In genomic region chr3:37748002-37748733, GRCm38 (mm10) we compare ENCODE assay signal across 9 mouse cellular contexts. TPM values are rescaled to one million over a fixed set of nuclear protein-coding genes. Genes with fewer than 3 reads are reported as not detected.
A peak's percentile ranks its signal among the peaks of the same experiment; 100 is the strongest.
DNase-seq lines count a peak whose midpoint lies in the region; ATAC-seq and TF ChIP-seq lines count a peak whose summit lies in the region.
"Had no signal": no experiment of that assay in that cellular context is flagged by ENCODE, and none has a peak within 500 bp of the region (broad histone marks: within the 10 kb centered on the region; RNA-seq: fewer than 3 reads in every experiment).

No protein-coding gene starts in this region.

- no peaks in the 10 kb centered on the region for H3K36me3 ChIP-seq in embryonic facial prominence, embryonic 15.5 days
- H3K36me3 ChIP-seq in limb, embryonic 14.5 days (ENCODE audit: control insufficient read depth, insufficient read depth, low read length), result no peaks in the 10 kb centered on the region
- H3K36me3 ChIP-seq: neural tube, embryonic 12.5 days had no signal

- no peak overlapping the region for H3K4me2 ChIP-seq in embryonic facial prominence, embryonic 15.5 days (replicated peaks)
- H3K4me2 ChIP-seq in limb, embryonic 14.5 days (replicated peaks; ENCODE audit: low read depth, low read length, severe bottlenecking), result no peak overlapping the region
- H3K4me2 ChIP-seq: neural tube, embryonic 12.5 days had no signal

- no peak overlapping the region for H3K4me3 ChIP-seq in embryonic facial prominence, embryonic 15.5 days (replicated peaks)
- no peak overlapping the region for H3K4me3 ChIP-seq in limb, embryonic 14.5 days (replicated peaks; ENCODE audit: low read length)
- H3K4me3 ChIP-seq: neural tube, embryonic 12.5 days had no signal

- peaks cover 11% of the 10 kb centered on the region for H3K4me1 ChIP-seq in embryonic facial prominence, embryonic 15.5 days
- no peaks in the 10 kb centered on the region for H3K4me1 ChIP-seq in limb, embryonic 14.5 days (ENCODE audit: control insufficient read depth, insufficient read depth, low read length)
- H3K4me1 ChIP-seq: neural tube, embryonic 12.5 days had no signal

- no peaks in the 10 kb centered on the region for H3K27me3 ChIP-seq in embryonic facial prominence, embryonic 15.5 days
- no peaks in the 10 kb centered on the region for H3K27me3 ChIP-seq in limb, embryonic 14.5 days (ENCODE audit: control insufficient read depth, insufficient read depth, low read length)
- H3K27me3 ChIP-seq: neural tube, embryonic 12.5 days had no signal

- no peak overlapping the region for H3K27ac ChIP-seq in embryonic facial prominence, embryonic 15.5 days (replicated peaks)
- H3K27ac ChIP-seq in limb, embryonic 14.5 days (replicated peaks; ENCODE audit: low read depth, low read length), result no peak overlapping the region
- H3K27ac ChIP-seq: neural tube, embryonic 12.5 days had no signal

- TF ChIP-seq POLR2A in limb, embryonic 14.5 days (IDR thresholded peaks at IDR 0.05; ENCODE audit: borderline replicate concordance, extremely low read depth, insufficient read depth, insufficient read length), result no peak

- H3K9ac ChIP-seq in embryonic facial prominence, embryonic 15.5 days, result no peak overlapping the region
- no peak overlapping the region for H3K9ac ChIP-seq in limb, embryonic 14.5 days (ENCODE audit: low read depth, low read length, severe bottlenecking)
- H3K9ac ChIP-seq: neural tube, embryonic 12.5 days had no signal

- no peaks in the 10 kb centered on the region for H3K9me3 ChIP-seq in embryonic facial prominence, embryonic 15.5 days (replicated peaks)
- no peaks in the 10 kb centered on the region for H3K9me3 ChIP-seq in limb, embryonic 14.5 days (ENCODE audit: control insufficient read depth, low read length)
- H3K9me3 ChIP-seq: neural tube, embryonic 12.5 days had no signal

- ATAC-seq in embryonic facial prominence, embryonic 15.5 days (ENCODE audit: insufficient number of reproducible peaks, low FRiP score, low TSS enrichment, low read depth), result peak; percentile 77; the same call in 1 of the 2 replicates
- ATAC-seq in limb, embryonic 14.5 days (ENCODE audit: low FRiP score, low read depth), result no peak

- peak; percentile 37 to 42 for DNase-seq in left cerebral cortex, postnatal 14 days (ENCODE audit: low spot score in 2 of 2)
- DNase-seq in left cerebral cortex, adult 18-20 months (ENCODE audit: low spot score in 2 of 2), result no peak
- DNase-seq in limb, embryonic 14.5 days (ENCODE audit: low spot score), result peak; percentile 59
- peak; percentile 52 for DNase-seq in naive thymus-derived CD4-positive, alpha-beta T cell, adult 2 months (ENCODE audit: low read depth)
- DNase-seq in retina, postnatal 1 day, result no peak
- no peak for DNase-seq in ovary, postnatal 36 days (ENCODE audit: low spot score)
- DNase-seq in cerebellum, postnatal 4 days (ENCODE audit: low spot score in 2 of 2), result no peak

- intact Hi-C loops in left cerebral cortex, postnatal 14 days (cut with DNase I), result no loop called here

- WGBS in embryonic facial prominence, embryonic 15.5 days, result 56% methylated on average over 16 of the region's 16 CpGs
- 77% methylated on average over 16 of the region's 16 CpGs for WGBS in limb, embryonic 14.5 days

RNA-seq across cellular contexts. Expression of gene Gm5148, which starts 23.9 kb away (rescaled TPM):
- total RNA-seq in left cerebral cortex, postnatal 14 days (2021), result 1 to 10 TPM; 2.1 to 2.6 TPM
- 1 to 10 TPM; 3.2 to 3.9 TPM for total RNA-seq in left cerebral cortex, adult 18-20 months (2021)
- polyA plus RNA-seq in embryonic facial prominence, embryonic 15.5 days (2015; fragmentation: Nextera tagmentation; extraction: Ambion mirVana), result 5.4 and 6.8 TPM in 2 replicates
- 6.3 and 9.1 TPM in 2 replicates for polyA plus RNA-seq in limb, embryonic 14.5 days (2012; rRNA removed)
- polyA plus RNA-seq in limb, embryonic 14.5 days (2014; fragmentation: Nextera tagmentation; extraction: Ambion mirVana), result 7.4 and 8.1 TPM in 2 replicates

Comparison
In these comparisons a context has a peak if more than half of its experiments do, and no peak if none do; other contexts are left out.
1. DNase-seq: peak in left cerebral cortex, postnatal 14 days (2 of 2), limb, embryonic 14.5 days (single experiment) and naive thymus-derived CD4-positive, alpha-beta T cell, adult 2 months (single experiment); none in left cerebral cortex, adult 18-20 months (0 of 2), retina, postnatal 1 day (single experiment), ovary, postnatal 36 days (single experiment) and cerebellum, postnatal 4 days (0 of 2).